Mouse (Mus musculus) liver, postnatal 0 days (tissue): Measurements from ENCODE around the gene Saxo1. TPM values are rescaled to one million over a fixed set of nuclear protein-coding genes. Genes with fewer than 3 reads are reported as not detected.

ENCODE experiments used
- ATAC-seq: fragments of 200-750 bp; cut with Nextera tagmentation; 2 replicates; pipeline ENCODE4 v1.8.0; 2017; ENCODE audit warnings: mild to moderate bottlenecking, moderate library complexity
- DNase-seq: peaks from one replicate; pipeline ENCODE4 v3.0.0-alpha.2; 2016
- H3K27ac ChIP-seq: fragments of 300-500 bp; sonication (generic); 2 replicates; pipeline ENCODE4 v1.5.1; 2014; ENCODE audit warnings: antibody characterized with exemption, moderate library complexity, mild to moderate bottlenecking, low read depth
- H3K27me3 ChIP-seq: fragments of 300-500 bp; sonication (generic); 2 replicates; pipeline ENCODE4 v1.6.1; 2014; ENCODE audit warnings: low read length, control low read depth, mixed read lengths; ENCODE audit not compliant: insufficient read depth
- H3K36me3 ChIP-seq: fragments of 300-500 bp; sonication (generic); replicated peaks from 2 replicates; pipeline ENCODE4 v1.6.1; 2014; ENCODE audit warnings: mild to moderate bottlenecking, control low read depth, low read length, moderate library complexity, mixed read lengths; ENCODE audit not compliant: insufficient read depth
- H3K4me1 ChIP-seq: fragments of 300-500 bp; sonication (generic); 2 replicates; pipeline ENCODE4 v1.6.1; 2014; ENCODE audit warnings: antibody characterized with exemption, mild to moderate bottlenecking, control low read depth; ENCODE audit not compliant: insufficient read depth
- H3K4me2 ChIP-seq: fragments of 300-500 bp; sonication (generic); 2 replicates; pipeline ENCODE4 v1.6.1; 2014; ENCODE audit warnings: low read depth, mild to moderate bottlenecking, low read length, moderate library complexity, mixed read lengths
- H3K4me3 ChIP-seq: fragments of 300-500 bp; sonication (generic); 2 replicates; pipeline ENCODE4 v1.5.1; 2014; ENCODE audit warnings: low read depth, low read length
- H3K9ac ChIP-seq: fragments of 300-500 bp; sonication (generic); replicated peaks from 2 replicates; pipeline ENCODE4 v1.6.1; 2014; ENCODE audit warnings: mild to moderate bottlenecking, moderate library complexity
- H3K9me3 ChIP-seq: fragments of 300-500 bp; sonication (generic); 2 replicates; pipeline ENCODE4 v1.6.1; 2016; ENCODE audit warnings: mild to moderate bottlenecking, control low read depth, low read length, mixed read lengths
- CTCF ChIP-seq: sonication (generic); IDR thresholded peaks from 2 replicates; pipeline ENCODE4 v1.5.1; 2016; ENCODE audit warnings: antibody characterized with exemption, low read depth
- EP300 ChIP-seq: IDR thresholded peaks from 2 replicates; pipeline ENCODE4 v1.6.1; 2016; ENCODE audit warnings: antibody characterized with exemption, low read depth, mild to moderate bottlenecking
- WGBS: fragments of 180-500 bp; shearing (Covaris S2); extraction: QIAGEN DNeasy Blood & Tissue Kit; methylation state at CpG from one replicate; pipeline ENCODE4 v1.1.7; 2014; ENCODE audit not compliant: insufficient replicate concordance; 5-methylcytosine and 5-hydroxymethylcytosine counted together
- polyA plus RNA-seq: library from polyadenylated mRNA; unstranded; fragments of >200 nt; fragmentation: Nextera tagmentation; extraction: Ambion mirVana; gene quantifications from 2 replicates; pipeline ENCODE4 v1.2.1, GENCODE M21; 2015

Gene Saxo1
- polyA plus RNA-seq = not detected in 2 replicates

GRCm38 (mm10) chr4:86558228-86558627 lies at the start of gene Saxo1:
Saxo1 (minus strand) TSS chr4:86558328.
- Histone ChIP-seq H3K4me3 (no peak within 1 kb of the TSS), H3K9me3 (no peaks in the 10 kb centered on the region), H3K9ac (no peak within 1 kb of the TSS), H3K27ac (no peak within 1 kb of the TSS), H3K4me2 (no peak within 1 kb of the TSS), H3K27me3 (no peaks in the 10 kb centered on the region), H3K4me1 (no peaks in the 10 kb centered on the region), H3K36me3 (no peaks in the 10 kb centered on the region)
- no peak for TF ChIP-seq EP300
- no peak for TF ChIP-seq CTCF
- 76% methylated on average over 7 of the region's 7 CpGs for WGBS
- DNase-seq (no peak), ATAC-seq (no peak)

DNA sequence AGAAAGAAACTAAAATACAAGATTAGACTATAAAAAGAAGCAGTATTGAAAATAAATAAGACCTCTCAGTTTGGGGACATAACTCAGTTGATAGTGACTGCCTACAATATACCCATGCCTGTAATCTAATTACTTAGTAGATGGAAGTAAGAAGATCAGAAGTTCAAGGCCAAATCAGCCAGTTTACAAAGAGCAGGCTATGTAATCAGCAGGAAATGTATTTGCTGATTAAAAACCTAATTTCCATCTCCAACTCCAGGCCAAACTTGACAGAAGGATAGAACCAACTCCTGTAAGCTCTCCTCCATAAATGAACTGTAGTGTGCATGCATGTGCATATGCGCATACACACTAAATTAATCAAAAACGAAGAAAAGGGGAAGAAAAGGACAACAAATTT lies 33.2 kb upstream of the Saxo1 start:
- peaks cover 31% of the 10 kb centered on the region for H3K36me3 ChIP-seq
- WGBS = 85% methylated on average over 2 of the region's 2 CpGs
- H3K4me3 ChIP-seq = no peak overlapping the region
- H3K9me3 ChIP-seq = no peaks in the 10 kb centered on the region
- H3K4me1 ChIP-seq = no peaks in the 10 kb centered on the region
- DNase-seq (no peak), ATAC-seq (no peak)
- no peak overlapping the region for H3K27ac ChIP-seq
- H3K27me3 ChIP-seq = no peaks in the 10 kb centered on the region
- TF ChIP-seq CTCF (no peak), EP300 (no peak)
- no peak overlapping the region for H3K4me2 ChIP-seq
- H3K9ac ChIP-seq = no peak overlapping the region

DNA sequence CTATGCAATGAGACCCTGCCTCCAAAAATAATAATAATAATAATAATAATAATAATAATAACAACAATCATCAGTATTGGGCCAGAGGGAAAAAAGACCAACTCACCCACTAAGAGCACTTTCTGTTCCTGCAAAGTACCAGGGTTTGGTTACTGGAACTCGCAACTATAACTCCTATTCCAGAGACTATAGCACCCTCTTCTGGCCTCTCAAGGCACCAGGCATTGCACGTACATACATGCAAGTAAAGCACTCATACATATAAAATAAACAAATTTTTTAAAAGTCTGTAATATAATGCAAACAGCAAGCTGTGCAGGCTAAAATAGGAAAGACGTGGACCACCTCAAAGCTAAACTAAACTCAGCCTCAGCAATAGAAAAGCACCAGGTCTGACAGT lies 30.1 kb upstream of the Saxo1 start:
- H3K4me3 ChIP-seq = no peak overlapping the region
- ATAC-seq = no peak
- no peak for DNase-seq

DNA sequence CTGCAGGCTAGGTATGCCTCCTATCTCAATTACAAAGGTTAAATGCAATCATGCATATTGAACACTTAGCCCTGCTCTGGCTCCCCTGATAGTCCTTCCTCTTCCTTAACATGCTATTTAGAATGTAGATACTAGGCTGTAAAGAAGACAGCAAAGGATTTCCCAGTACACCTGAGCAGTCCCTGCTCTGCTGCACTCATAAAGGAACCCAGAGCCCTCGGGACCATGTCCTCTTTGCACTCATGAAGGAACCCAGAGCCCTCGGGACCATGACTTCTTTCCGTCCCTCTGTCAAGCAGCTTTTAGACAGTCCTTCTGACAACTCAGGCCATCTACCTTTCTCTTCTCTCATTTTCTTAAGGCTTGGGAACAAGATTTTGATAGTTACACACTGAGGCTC lies 22.5 kb upstream of the Saxo1 start:
- TF ChIP-seq EP300 (no peak), CTCF (no peak)
- Histone ChIP-seq H3K4me3 (no peak overlapping the region), H3K27ac (no peak overlapping the region), H3K9ac (no peak overlapping the region), H3K9me3 (no peaks in the 10 kb centered on the region), H3K27me3 (no peaks in the 10 kb centered on the region), H3K4me2 (no peak overlapping the region), H3K36me3 (peaks cover 25% of the 10 kb centered on the region), H3K4me1 (peaks cover 13% of the 10 kb centered on the region)
- no peak for ATAC-seq
- no peak for DNase-seq
- WGBS = 84% methylated on average over 3 of the region's 3 CpGs

More for the DNA sequence above, 30.1 kb upstream of the Saxo1 start:
- no peaks in the 10 kb centered on the region for H3K27me3 ChIP-seq
- H3K36me3 ChIP-seq = peaks cover 42% of the 10 kb centered on the region
- no peaks in the 10 kb centered on the region for H3K4me1 ChIP-seq
- H3K27ac ChIP-seq = no peak overlapping the region
- TF ChIP-seq CTCF = peak; percentile 48
- no peak for TF ChIP-seq EP300
- no peak overlapping the region for H3K4me2 ChIP-seq
- H3K9me3 ChIP-seq = no peaks in the 10 kb centered on the region
- H3K9ac ChIP-seq = no peak overlapping the region
- WGBS = 83% methylated on average over 3 of the region's 3 CpGs

DNA sequence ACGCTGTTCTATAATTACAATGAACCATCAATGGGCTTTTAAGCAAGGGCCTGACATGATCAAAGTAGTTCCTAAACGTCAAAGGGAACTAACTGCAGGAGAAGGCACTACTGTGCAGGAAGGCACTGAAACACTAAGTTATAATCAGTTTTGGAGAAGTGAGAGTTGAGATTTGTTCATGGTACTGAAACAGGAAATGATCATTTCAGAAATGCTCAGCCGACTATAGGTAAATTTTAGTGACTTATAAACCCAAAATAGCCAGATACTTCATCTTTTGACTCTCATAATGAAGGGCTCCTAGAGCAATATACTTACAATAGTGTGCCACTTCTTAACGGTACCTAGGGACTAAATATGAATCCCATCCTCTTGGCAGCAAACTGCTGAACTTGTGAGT lies 21.9 kb upstream of the Saxo1 start:
- no peak overlapping the region for H3K27ac ChIP-seq
- H3K9ac ChIP-seq = no peak overlapping the region
- no peaks in the 10 kb centered on the region for H3K9me3 ChIP-seq
- no peaks in the 10 kb centered on the region for H3K27me3 ChIP-seq
- WGBS = 50% methylated on average over 4 of the region's 4 CpGs
- TF ChIP-seq CTCF (no peak), EP300 (no peak)
- no peak for ATAC-seq
- H3K36me3 ChIP-seq = peaks cover 21% of the 10 kb centered on the region
- no peak overlapping the region for H3K4me2 ChIP-seq
- peaks cover 14% of the 10 kb centered on the region for H3K4me1 ChIP-seq
- H3K4me3 ChIP-seq = no peak overlapping the region
- DNase-seq = no peak

GRCm38 (mm10) chr4:86576630-86577225 lies 18.6 kb upstream of the Saxo1 start:
- TF ChIP-seq CTCF (no peak), EP300 (no peak)
- DNase-seq (no peak), ATAC-seq (no peak)
- Histone ChIP-seq H3K27ac (peak overlapping the region; percentile 99), H3K9me3 (no peaks in the 10 kb centered on the region), H3K9ac (peak overlapping the region; percentile 99), H3K4me3 (peak overlapping the region; percentile 96), H3K4me2 (peak overlapping the region; percentile 94), H3K27me3 (no peaks in the 10 kb centered on the region), H3K36me3 (peaks cover 3% of the 10 kb centered on the region; the same call in 1 of the 2 replicates), H3K4me1 (peaks cover 17% of the 10 kb centered on the region)
- 12% methylated on average over 11 of the region's 11 CpGs for WGBS
